Mouse (Mus musculus) testis, adult 2 months (tissue): ENCODE results near the gene Fbxo44.

Experiments
- CTCF ChIP-seq: fragments of 200-500 bp; IDR thresholded peaks from 2 replicates; pipeline ENCODE4 v1.5.1; 2012; ENCODE audit warnings: low read depth, mild to moderate bottlenecking, inconsistent platforms, low read length, moderate library complexity; ENCODE audit not compliant: control insufficient read depth, insufficient read depth, insufficient replicate concordance
- POLR2A ChIP-seq: fragments of 200-500 bp; IDR thresholded peaks from 2 replicates; pipeline ENCODE4 v1.6.1; 2012; ENCODE audit warnings: low read depth, mild to moderate bottlenecking, inconsistent platforms, low read length, moderate library complexity; ENCODE audit not compliant: control insufficient read depth

GRCm38 (mm10) chr4:148158436-148159348 is 1.6 kb downstream of the Fbxo44 start:
- TF ChIP-seq POLR2A = peak; percentile 58
- no peak for TF ChIP-seq CTCF
